Mouse (Mus musculus) E14TG2a.4 (cell line): ENCODE results near the gene Trim62.

Source experiments
- CTCF ChIP-seq: conservative IDR thresholded peaks from 2 replicates; pipeline ENCODE4 v1.5.1; 2014; ENCODE audit warnings: low read length
- NANOG ChIP-seq: IDR thresholded peaks from 2 replicates; pipeline ENCODE4 v1.6.1; 2014; ENCODE audit warnings: borderline replicate concordance, low read length, mixed read lengths

GRCm38 (mm10) chr4:128887026-128887425 is 3.6 kb downstream of the Trim62 start:
- TF ChIP-seq CTCF = no peak
- TF ChIP-seq NANOG = no peak
